Mouse (Mus musculus) heart, postnatal 0 days (tissue): ENCODE measurements around the gene Eppin.

Source experiments
- CTCF ChIP-seq: IDR thresholded peaks from 2 replicates; pipeline ENCODE4 v1.5.1; 2016; ENCODE audit warnings: antibody characterized with exemption, control low read depth, low read depth
- EP300 ChIP-seq: IDR thresholded peaks from 2 replicates; pipeline ENCODE4 v1.6.1; 2016; ENCODE audit warnings: antibody characterized with exemption, low read depth

- no peak for TF ChIP-seq CTCF
- TF ChIP-seq EP300, result no peak
Observed at GRCm38 (mm10) chr2:164615386-164615785, 22.0 kb upstream of the Eppin start.
